Mouse (Mus musculus): ENCODE results near the gene Fam169b. TPM values are rescaled to one million over a fixed set of nuclear protein-coding genes. Genes with fewer than 3 reads are reported as not detected.

Fam169b gene
- polyA plus RNA-seq, 1 experiment = 114 TPM

GRCm38 (mm10) chr7:68306756-68307155 is 33.1 kb downstream of the Fam169b start:
- WGBS = 96% methylated on average over 8 of the region's 8 CpGs
- DNase-seq = no peak
- Histone ChIP-seq H3K27ac (ENCODE audit: control insufficient read depth, insufficient read depth, low read length) (no peak overlapping the region), H3K4me3 (ENCODE audit: control insufficient read depth, insufficient read depth, low read length) (no peak overlapping the region), H3K36me3 (ENCODE audit: control insufficient read depth, insufficient read depth, low read length) (peaks cover 31% of the 10 kb centered on the region; the same call in 1 of the 2 replicates), H3K4me1 (replicated peaks; ENCODE audit: control insufficient read depth, insufficient read depth, low read length) (peaks cover 7% of the 10 kb centered on the region; the same call in 1 of the 2 replicates), H3K27me3 (ENCODE audit: control insufficient read depth, insufficient read depth, low read length) (no peaks in the 10 kb centered on the region)
- TF ChIP-seq POLR2A (IDR thresholded peaks at IDR 0.05; ENCODE audit: control insufficient read depth, extremely low read depth, insufficient read depth, low read length, poor library complexity) (no peak), CTCF (IDR thresholded peaks at IDR 0.05; ENCODE audit: borderline replicate concordance, control insufficient read depth, extremely low read depth, insufficient read depth, low read length, poor library complexity) (no peak)

DNA sequence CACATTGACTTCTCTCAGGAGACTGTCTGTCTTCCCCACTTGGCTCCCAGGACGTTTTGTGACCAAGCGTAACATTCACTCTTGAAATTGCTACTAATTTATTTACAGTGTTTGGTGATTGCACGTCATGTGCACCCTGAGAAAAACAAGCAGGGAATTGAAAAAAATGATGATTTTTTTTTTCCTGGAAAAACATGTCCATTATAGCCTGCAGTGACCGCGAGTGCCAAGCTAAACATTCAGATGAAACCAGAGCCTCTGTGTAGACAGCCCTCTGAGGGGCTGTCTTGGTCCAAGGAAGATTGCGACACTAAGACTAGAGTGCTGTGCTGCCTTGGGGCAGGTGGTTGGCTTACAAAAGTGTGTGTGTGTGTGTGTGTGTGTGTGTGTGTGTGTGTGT is 37.8 kb downstream of the Fam169b start:
- Histone ChIP-seq H3K27ac (ENCODE audit: control insufficient read depth, insufficient read depth, low read length) (no peak overlapping the region), H3K4me3 (ENCODE audit: control insufficient read depth, insufficient read depth, low read length) (no peak overlapping the region), H3K4me1 (replicated peaks; ENCODE audit: control insufficient read depth, insufficient read depth, low read length) (peaks cover 3% of the 10 kb centered on the region; the same call in 1 of the 2 replicates), H3K36me3 (ENCODE audit: control insufficient read depth, insufficient read depth, low read length) (peaks cover 13% of the 10 kb centered on the region; the same call in 1 of the 2 replicates), H3K27me3 (ENCODE audit: control insufficient read depth, insufficient read depth, low read length) (no peaks in the 10 kb centered on the region)
- no peak for DNase-seq
- 90% methylated on average over 6 of the region's 6 CpGs for WGBS
- TF ChIP-seq POLR2A (IDR thresholded peaks at IDR 0.05; ENCODE audit: control insufficient read depth, extremely low read depth, insufficient read depth, low read length, poor library complexity) (no peak), CTCF (IDR thresholded peaks at IDR 0.05; ENCODE audit: borderline replicate concordance, control insufficient read depth, extremely low read depth, insufficient read depth, low read length, poor library complexity) (no peak)

- 43% methylated on average over 5 of the region's 5 CpGs for WGBS
These were observed 38.8 kb downstream of the Fam169b start for GRCm38 (mm10) chr7:68312395-68312794.

GRCm38 (mm10) chr7:68313038-68313782 is 39.6 kb downstream of the Fam169b start:
- peaks cover 9% of the 10 kb centered on the region; the same call in 1 of the 2 replicates for H3K36me3 ChIP-seq (ENCODE audit: control insufficient read depth, insufficient read depth, low read length)
- no peak overlapping the region for H3K4me3 ChIP-seq (ENCODE audit: control insufficient read depth, insufficient read depth, low read length)
- 90% methylated on average over 14 of the region's 14 CpGs for whole genome bisulfite sequencing
- no peaks in the 10 kb centered on the region for H3K27me3 ChIP-seq (ENCODE audit: control insufficient read depth, insufficient read depth, low read length)
- DNase-seq = no peak
- H3K27ac ChIP-seq (ENCODE audit: control insufficient read depth, insufficient read depth, low read length) = no peak overlapping the region
- no peak for TF ChIP-seq CTCF (IDR thresholded peaks at IDR 0.05; ENCODE audit: borderline replicate concordance, control insufficient read depth, extremely low read depth, insufficient read depth, low read length, poor library complexity)
- TF ChIP-seq POLR2A (IDR thresholded peaks at IDR 0.05; ENCODE audit: control insufficient read depth, extremely low read depth, insufficient read depth, low read length, poor library complexity) = no peak
- peaks cover 3% of the 10 kb centered on the region; the same call in 1 of the 2 replicates for H3K4me1 ChIP-seq (replicated peaks; ENCODE audit: control insufficient read depth, insufficient read depth, low read length)

More at GRCm38 (mm10) chr7:68312395-68312794, 38.8 kb downstream of the Fam169b start:
- H3K27ac ChIP-seq (ENCODE audit: control insufficient read depth, insufficient read depth, low read length) = no peak overlapping the region
- peaks cover 3% of the 10 kb centered on the region; the same call in 1 of the 2 replicates for H3K4me1 ChIP-seq (replicated peaks; ENCODE audit: control insufficient read depth, insufficient read depth, low read length)
- H3K36me3 ChIP-seq (ENCODE audit: control insufficient read depth, insufficient read depth, low read length) = peaks cover 13% of the 10 kb centered on the region; the same call in 1 of the 2 replicates
- H3K27me3 ChIP-seq (ENCODE audit: control insufficient read depth, insufficient read depth, low read length) = no peaks in the 10 kb centered on the region
- DNase-seq = no peak
- no peak overlapping the region for H3K4me3 ChIP-seq (ENCODE audit: control insufficient read depth, insufficient read depth, low read length)
- no peak for TF ChIP-seq CTCF (IDR thresholded peaks at IDR 0.05; ENCODE audit: borderline replicate concordance, control insufficient read depth, extremely low read depth, insufficient read depth, low read length, poor library complexity)
- no peak for TF ChIP-seq POLR2A (IDR thresholded peaks at IDR 0.05; ENCODE audit: control insufficient read depth, extremely low read depth, insufficient read depth, low read length, poor library complexity)

DNA sequence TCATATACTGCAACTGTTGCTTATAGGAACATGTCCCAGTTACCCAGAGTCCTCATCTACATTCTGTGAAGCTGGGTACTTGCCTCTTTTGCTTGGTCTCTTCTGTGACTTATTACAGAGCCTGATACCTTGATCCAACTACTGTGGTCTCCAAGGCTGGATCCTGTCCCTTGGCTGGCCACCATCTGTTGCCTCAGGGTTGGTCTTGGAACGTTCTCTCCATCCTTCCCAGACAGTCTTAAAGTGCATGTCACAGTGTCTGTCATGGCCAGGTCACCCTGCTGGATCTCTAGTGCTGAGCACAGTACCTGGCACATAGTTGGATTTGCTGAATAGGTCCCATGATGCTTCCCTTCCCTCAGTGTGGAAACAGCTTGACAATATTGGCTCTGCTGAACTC is 40.6 kb downstream of the Fam169b start:
- WGBS = 94% methylated on average over 1 of the region's 1 CpGs
- H3K36me3 ChIP-seq (ENCODE audit: control insufficient read depth, insufficient read depth, low read length) = peaks cover 9% of the 10 kb centered on the region; the same call in 1 of the 2 replicates
- TF ChIP-seq CTCF (IDR thresholded peaks at IDR 0.05; ENCODE audit: borderline replicate concordance, control insufficient read depth, extremely low read depth, insufficient read depth, low read length, poor library complexity) = no peak
- no peak for TF ChIP-seq POLR2A (IDR thresholded peaks at IDR 0.05; ENCODE audit: control insufficient read depth, extremely low read depth, insufficient read depth, low read length, poor library complexity)
- no peaks in the 10 kb centered on the region for H3K27me3 ChIP-seq (ENCODE audit: control insufficient read depth, insufficient read depth, low read length)
- DNase-seq = no peak
- no peaks in the 10 kb centered on the region; the same call in 1 of the 2 replicates for H3K4me1 ChIP-seq (replicated peaks; ENCODE audit: control insufficient read depth, insufficient read depth, low read length)
- no peak overlapping the region for H3K4me3 ChIP-seq (ENCODE audit: control insufficient read depth, insufficient read depth, low read length)
- no peak overlapping the region for H3K27ac ChIP-seq (ENCODE audit: control insufficient read depth, insufficient read depth, low read length)

- no peak for TF ChIP-seq POLR2A (IDR thresholded peaks at IDR 0.05; ENCODE audit: control insufficient read depth, extremely low read depth, insufficient read depth, low read length, poor library complexity)
- no peak for TF ChIP-seq CTCF (IDR thresholded peaks at IDR 0.05; ENCODE audit: borderline replicate concordance, control insufficient read depth, extremely low read depth, insufficient read depth, low read length, poor library complexity)
- Histone ChIP-seq H3K4me3 (ENCODE audit: control insufficient read depth, insufficient read depth, low read length) (no peak overlapping the region), H3K36me3 (ENCODE audit: control insufficient read depth, insufficient read depth, low read length) (peaks cover 9% of the 10 kb centered on the region; the same call in 1 of the 2 replicates), H3K4me1 (replicated peaks; ENCODE audit: control insufficient read depth, insufficient read depth, low read length) (peaks cover 5% of the 10 kb centered on the region), H3K27me3 (ENCODE audit: control insufficient read depth, insufficient read depth, low read length) (no peaks in the 10 kb centered on the region), H3K27ac (ENCODE audit: control insufficient read depth, insufficient read depth, low read length) (no peak overlapping the region)
- no peak for DNase-seq
- 97% methylated on average over 4 of the region's 4 CpGs for WGBS
These were observed 41.4 kb downstream of the Fam169b start for GRCm38 (mm10) chr7:68315068-68315467.

Measured in thymus, adult 2 months (tissue).